Mouse (Mus musculus) heart, embryonic 13.5 days (tissue): ENCODE data around the gene Tmem251. TPM values are rescaled to one million over a fixed set of nuclear protein-coding genes. Genes with fewer than 3 reads are reported as not detected.

ENCODE experiments used
- ATAC-seq: fragments of 200-750 bp; cut with Nextera tagmentation; 2 replicates; pipeline ENCODE4 v1.8.0; 2017; ENCODE audit warnings: moderate TSS enrichment; ENCODE audit not compliant: insufficient number of reproducible peaks, low FRiP score, low TSS enrichment; ENCODE audit errors: extremely low read depth
- H3K27ac ChIP-seq: fragments of 300-500 bp; sonication (generic); replicated peaks from 2 replicates; pipeline ENCODE4 v1.5.1; 2015; ENCODE audit warnings: moderate library complexity, mild to moderate bottlenecking, inconsistent platforms
- H3K27me3 ChIP-seq: fragments of 300-500 bp; sonication (generic); replicated peaks from 2 replicates; pipeline ENCODE4 v1.6.1; 2015; ENCODE audit warnings: mild to moderate bottlenecking, inconsistent platforms
- H3K36me3 ChIP-seq: fragments of 300-500 bp; sonication (generic); 2 replicates; pipeline ENCODE4 v1.6.1; 2015; ENCODE audit warnings: mild to moderate bottlenecking, inconsistent platforms
- H3K4me1 ChIP-seq: fragments of 300-500 bp; sonication (generic); 2 replicates; pipeline ENCODE4 v1.6.1; 2015; ENCODE audit warnings: inconsistent platforms
- H3K4me2 ChIP-seq: fragments of 300-500 bp; sonication (generic); 2 replicates; pipeline ENCODE4 v1.6.1; 2015; ENCODE audit warnings: inconsistent platforms, mild to moderate bottlenecking, moderate library complexity
- H3K4me3 ChIP-seq: fragments of 300-500 bp; sonication (generic); 2 replicates; pipeline ENCODE4 v1.5.1; 2015; ENCODE audit warnings: moderate library complexity, mild to moderate bottlenecking, inconsistent platforms
- H3K9ac ChIP-seq: fragments of 300-500 bp; sonication (generic); 2 replicates; pipeline ENCODE4 v1.6.1; 2015; ENCODE audit warnings: inconsistent platforms, mild to moderate bottlenecking, moderate library complexity
- H3K9me3 ChIP-seq: fragments of 300-500 bp; sonication (generic); 2 replicates; pipeline ENCODE4 v1.6.1; 2016; ENCODE audit warnings: inconsistent platforms
- WGBS: fragments of 180-500 bp; shearing (Covaris S2); methylation state at CpG from one replicate; pipeline ENCODE4 v1.1.7; 2015; ENCODE audit warnings: mixed read lengths; 5-methylcytosine and 5-hydroxymethylcytosine counted together
- polyA plus RNA-seq: library from polyadenylated mRNA; unstranded; fragments of >200 nt; fragmentation: Nextera tagmentation; extraction: Ambion mirVana; gene quantifications from 2 replicates; pipeline ENCODE4 v1.2.1, GENCODE M21; 2015

The Tmem251 gene
- polyA plus RNA-seq, 1 experiment from 2014 or later: 6.8 TPM

GRCm38 (mm10) chr12:102733381-102733780 lies 10.2 kb upstream of the Tmem251 start:
- Histone ChIP-seq H3K9me3 (no peaks in the 10 kb centered on the region), H3K27ac (no peak overlapping the region), H3K4me3 (no peak overlapping the region), H3K4me2 (no peak overlapping the region), H3K9ac (no peak overlapping the region), H3K27me3 (no peaks in the 10 kb centered on the region), H3K4me1 (peaks cover 19% of the 10 kb centered on the region), H3K36me3 (no peaks in the 10 kb centered on the region)
- no peak for ATAC-seq
- 2% methylated on average over 5 of the region's 5 CpGs for WGBS

- no peaks in the 10 kb centered on the region for H3K27me3 ChIP-seq
- H3K9me3 ChIP-seq: no peaks in the 10 kb centered on the region
- H3K9ac ChIP-seq: 0 out of 2 replicates have a peak overlapping the region, but pooled peaks have one; percentile 28
- H3K4me3 ChIP-seq: no peak overlapping the region
- WGBS: 49% methylated on average over 5 of the region's 5 CpGs
- no peak overlapping the region for H3K27ac ChIP-seq
- no peak overlapping the region for H3K4me2 ChIP-seq
- peaks cover 18% of the 10 kb centered on the region for H3K4me1 ChIP-seq
- ATAC-seq: no peak
- peaks cover 4% of the 10 kb centered on the region; the same call in 1 of the 2 replicates for H3K36me3 ChIP-seq
Measured at GRCm38 (mm10) chr12:102739096-102739495, 4.5 kb upstream of the Tmem251 start.

DNA sequence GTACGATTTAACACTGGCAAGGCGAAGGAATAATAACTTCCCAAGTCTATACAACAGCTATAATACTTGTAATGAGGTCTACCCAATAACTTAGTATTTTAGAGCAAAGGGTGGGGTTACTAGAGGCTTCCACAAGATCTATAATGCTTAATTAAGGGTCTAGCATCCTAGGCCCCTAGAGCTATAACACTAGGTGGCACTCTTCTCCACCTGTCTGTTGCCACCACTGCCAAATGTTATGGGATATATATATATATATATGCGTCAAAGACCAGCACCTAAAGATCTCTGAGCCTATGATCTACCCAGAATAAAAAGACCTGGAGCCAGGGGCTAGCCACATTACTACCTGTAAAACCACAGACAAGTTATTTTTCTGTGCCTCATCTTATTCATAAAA lies 3.3 kb upstream of the Tmem251 start:
- H3K27ac ChIP-seq: no peak overlapping the region
- H3K4me3 ChIP-seq: no peak overlapping the region
- no peaks in the 10 kb centered on the region for H3K27me3 ChIP-seq
- H3K9ac ChIP-seq: no peak overlapping the region
- H3K9me3 ChIP-seq: no peaks in the 10 kb centered on the region
- WGBS: 61% methylated on average over 3 of the region's 3 CpGs
- H3K4me1 ChIP-seq: peaks cover 27% of the 10 kb centered on the region
- no peak overlapping the region for H3K4me2 ChIP-seq
- H3K36me3 ChIP-seq: peaks cover 4% of the 10 kb centered on the region; the same call in 1 of the 2 replicates
- ATAC-seq: no peak

- H3K4me3 ChIP-seq: peak overlapping the region; percentile 71; the same call in 1 of the 2 replicates
- peaks cover 30% of the 10 kb centered on the region for H3K4me1 ChIP-seq
- peaks cover 9% of the 10 kb centered on the region; the same call in 1 of the 2 replicates for H3K36me3 ChIP-seq
- no peak overlapping the region for H3K4me2 ChIP-seq
- no peak for ATAC-seq
- H3K9ac ChIP-seq: 0 out of 2 replicates have a peak overlapping the region, but pooled peaks have one; percentile 14
- H3K27ac ChIP-seq: no peak overlapping the region
- whole genome bisulfite sequencing: 56% methylated on average over 7 of the region's 7 CpGs
- no peaks in the 10 kb centered on the region for H3K9me3 ChIP-seq
- no peaks in the 10 kb centered on the region for H3K27me3 ChIP-seq
Measured at GRCm38 (mm10) chr12:102742056-102742455, 1.5 kb upstream of the Tmem251 start.

DNA sequence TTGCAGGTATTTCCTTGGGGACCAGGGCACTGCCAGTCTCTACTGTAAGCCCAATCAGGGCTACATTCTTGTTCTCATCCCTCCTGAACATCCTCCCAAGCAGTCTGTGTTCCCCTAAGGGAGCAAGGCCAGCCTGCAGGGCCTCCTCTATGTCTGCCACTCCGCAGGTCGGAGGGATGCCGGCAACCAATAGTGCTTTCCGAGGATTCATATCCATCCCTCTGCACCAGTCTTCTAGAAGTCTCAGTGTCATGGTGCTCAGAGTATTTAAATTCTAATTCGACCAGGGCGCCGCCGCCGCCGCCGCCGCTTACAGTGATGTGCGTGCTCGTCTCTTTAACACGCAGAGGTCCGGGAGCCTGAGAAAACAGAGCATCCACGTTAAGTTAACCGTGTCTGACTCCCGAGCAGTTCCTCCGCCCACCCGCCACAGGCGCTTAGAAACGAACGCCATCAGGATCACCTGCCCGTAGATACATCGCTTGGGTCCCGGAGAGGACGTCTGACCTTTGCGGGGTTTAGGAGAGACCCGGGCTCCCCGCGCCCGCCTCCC lies 450 bp upstream of the Tmem251 start:
- H3K4me1 ChIP-seq: peaks cover 30% of the 10 kb centered on the region
- no peak for ATAC-seq
- no peaks in the 10 kb centered on the region for H3K9me3 ChIP-seq
- peak overlapping the region; percentile 88 for H3K9ac ChIP-seq
- H3K4me2 ChIP-seq: peak overlapping the region; percentile 92
- H3K27ac ChIP-seq: peak overlapping the region; percentile 93
- under 1% methylated on average over 33 of the region's 33 CpGs for WGBS
- peaks cover 16% of the 10 kb centered on the region; the same call in 1 of the 2 replicates for H3K36me3 ChIP-seq
- H3K4me3 ChIP-seq: peak overlapping the region; percentile 71
- no peaks in the 10 kb centered on the region for H3K27me3 ChIP-seq

- H3K27me3 ChIP-seq: no peaks in the 10 kb centered on the region
- peak overlapping the region; percentile 93; the same call in 1 of the 2 replicates for H3K27ac ChIP-seq
- H3K4me2 ChIP-seq: peak overlapping the region; percentile 92
- peak overlapping the region; percentile 71 for H3K4me3 ChIP-seq
- H3K9me3 ChIP-seq: no peaks in the 10 kb centered on the region
- peaks cover 29% of the 10 kb centered on the region for H3K36me3 ChIP-seq
- WGBS: 46% methylated on average over 6 of the region's 6 CpGs
- no peak for ATAC-seq
- peak overlapping the region; percentile 88 for H3K9ac ChIP-seq
- H3K4me1 ChIP-seq: peaks cover 26% of the 10 kb centered on the region
Measured at GRCm38 (mm10) chr12:102744839-102745238, 1.3 kb downstream of the Tmem251 start.

DNA sequence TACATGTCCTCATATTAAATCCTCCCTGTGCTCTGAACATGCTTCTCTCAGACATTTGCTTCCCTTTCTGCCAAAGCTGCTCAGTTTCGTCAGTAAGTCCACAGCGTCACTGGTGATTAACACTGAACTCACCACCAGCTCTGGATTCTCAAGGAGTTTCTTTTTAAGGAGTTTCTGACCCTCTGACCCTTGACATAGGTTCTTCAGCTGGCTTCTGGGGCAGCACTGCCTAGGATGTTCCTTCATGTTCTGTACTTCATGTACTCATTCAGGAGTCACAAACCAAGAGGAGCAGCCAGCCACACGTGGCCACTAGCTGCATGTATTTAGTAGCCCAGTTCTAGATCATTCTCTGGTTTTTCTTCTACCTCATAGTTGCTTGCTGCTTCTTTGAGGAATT lies 4.7 kb downstream of the Tmem251 start:
- H3K4me1 ChIP-seq: peaks cover 14% of the 10 kb centered on the region

DNA sequence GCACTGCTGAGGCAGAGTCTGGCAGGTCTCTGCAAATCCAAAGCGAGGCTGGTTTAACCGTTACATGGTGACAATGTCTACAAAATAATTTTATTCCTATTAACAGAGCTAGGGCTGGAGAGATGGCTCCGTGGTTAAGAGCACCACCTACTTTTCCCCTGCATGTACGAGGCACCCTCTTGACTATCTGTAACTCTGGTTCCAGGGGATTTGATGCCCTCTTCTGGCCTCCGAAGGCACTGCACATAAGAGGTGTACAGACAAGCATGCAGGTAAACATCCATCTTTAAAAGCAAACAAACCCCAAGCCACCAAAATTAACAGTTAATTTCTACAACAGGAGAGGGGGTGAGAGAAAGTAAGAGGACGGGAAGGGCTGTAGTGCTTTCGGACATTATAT lies 12.7 kb downstream of the Tmem251 start:
- peak overlapping the region; percentile 96 for H3K4me2 ChIP-seq
- H3K4me1 ChIP-seq: peaks cover 40% of the 10 kb centered on the region
- peak overlapping the region; percentile 80 for H3K4me3 ChIP-seq
- no peak for ATAC-seq
- peaks cover 14% of the 10 kb centered on the region; the same call in 1 of the 2 replicates for H3K36me3 ChIP-seq
- H3K9ac ChIP-seq: peak overlapping the region; percentile 95
- 77% methylated on average over 7 of the region's 7 CpGs for WGBS
- H3K27me3 ChIP-seq: no peaks in the 10 kb centered on the region
- no peak overlapping the region for H3K27ac ChIP-seq
- no peaks in the 10 kb centered on the region for H3K9me3 ChIP-seq

More for the DNA sequence above, 4.7 kb downstream of the Tmem251 start:
- no peak overlapping the region for H3K27ac ChIP-seq
- no peaks in the 10 kb centered on the region for H3K27me3 ChIP-seq
- no peak overlapping the region for H3K4me2 ChIP-seq
- peaks cover 30% of the 10 kb centered on the region for H3K36me3 ChIP-seq
- ATAC-seq: no peak
- H3K4me3 ChIP-seq: no peak overlapping the region
- no peaks in the 10 kb centered on the region for H3K9me3 ChIP-seq
- H3K9ac ChIP-seq: no peak overlapping the region
- WGBS: 79% methylated on average over 3 of the region's 3 CpGs

DNA sequence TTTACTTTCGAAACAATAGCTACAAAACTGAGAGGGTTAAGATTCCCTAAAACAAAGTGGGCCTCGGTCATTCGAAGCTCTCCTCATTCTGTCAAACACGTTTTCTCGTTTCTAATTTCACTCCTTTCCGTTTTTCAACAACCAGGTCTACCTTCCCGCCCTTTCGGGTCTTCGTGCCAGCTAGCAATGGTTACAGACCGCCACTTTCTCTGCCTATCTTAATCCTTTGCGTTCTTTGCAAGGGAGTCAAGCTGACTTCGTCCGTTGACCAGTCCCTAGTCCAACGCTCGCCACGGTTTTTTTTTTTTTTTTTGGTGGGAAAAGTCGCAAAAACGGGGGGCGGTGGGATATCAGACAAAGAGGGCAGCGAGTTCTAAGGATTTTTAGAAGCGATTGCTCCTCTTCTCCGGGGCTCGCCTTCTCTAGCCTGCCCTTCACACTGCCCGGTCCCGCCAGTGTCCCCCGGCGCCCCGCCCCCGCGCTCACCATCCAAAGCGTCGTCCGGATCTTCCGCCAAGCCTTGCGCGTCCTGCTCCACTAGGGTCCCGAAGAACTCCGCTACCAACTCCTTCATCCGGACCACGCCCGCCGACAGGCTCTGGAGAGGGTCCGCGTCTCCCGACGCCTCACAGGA lies 13.6 kb downstream of the Tmem251 start:
- peak overlapping the region; percentile 95 for H3K9ac ChIP-seq
- no peaks in the 10 kb centered on the region for H3K27me3 ChIP-seq
- peak overlapping the region; percentile 80 for H3K4me3 ChIP-seq
- peak; percentile 76 for ATAC-seq
- H3K27ac ChIP-seq: peak overlapping the region; percentile 92
- peak overlapping the region; percentile 96 for H3K4me2 ChIP-seq
- H3K4me1 ChIP-seq: peaks cover 40% of the 10 kb centered on the region
- peaks cover 15% of the 10 kb centered on the region for H3K36me3 ChIP-seq
- no peaks in the 10 kb centered on the region for H3K9me3 ChIP-seq
- under 1% methylated on average over 46 of the region's 46 CpGs for WGBS

GRCm38 (mm10) chr12:102757689-102758402 lies 14.3 kb downstream of the Tmem251 start, which contains the start of the genes Gm28051, Gon7 and Ubr7:
Gene Gm28051 (minus strand): TSS chr12:102757765.
Gene Gon7 (minus strand): TSS chr12:102757803.
Gene Ubr7 (plus strand): TSS chr12:102757967.
- Histone ChIP-seq H3K4me1 (peaks cover 40% of the 10 kb centered on the region), H3K36me3 (peaks cover 17% of the 10 kb centered on the region), H3K9ac (peak within 1 kb of the TSS; percentile 95), H3K4me3 (peak within 1 kb of the TSS; percentile 80), H3K27me3 (no peaks in the 10 kb centered on the region), H3K27ac (peak within 1 kb of the TSS; percentile 92), H3K9me3 (no peaks in the 10 kb centered on the region), H3K4me2 (peak within 1 kb of the TSS; percentile 96)
- peak; percentile 94 for ATAC-seq
- under 1% methylated on average over 73 of the region's 73 CpGs for WGBS

- peak within 1 kb of the TSS; percentile 92 for H3K27ac ChIP-seq
- peak within 1 kb of the TSS; percentile 80 for H3K4me3 ChIP-seq
- no peaks in the 10 kb centered on the region for H3K9me3 ChIP-seq
- H3K27me3 ChIP-seq: no peaks in the 10 kb centered on the region
- WGBS: under 1% methylated on average over 10 of the region's 10 CpGs
- ATAC-seq: no peak
- H3K4me1 ChIP-seq: peaks cover 40% of the 10 kb centered on the region
- peaks cover 18% of the 10 kb centered on the region for H3K36me3 ChIP-seq
- peak within 1 kb of the TSS; percentile 96 for H3K4me2 ChIP-seq
- peak within 1 kb of the TSS; percentile 95 for H3K9ac ChIP-seq
Measured at GRCm38 (mm10) chr12:102758403-102758756, 14.8 kb downstream of the Tmem251 start, which contains the start of gene Gm20604. Gene Gm20604 (minus strand): TSS chr12:102758672.
